Mouse (Mus musculus) MEL (cell line): ENCODE measurements at regions not wholly inside any gene's neighbourhood (a gene's known extent, or its start where the extent isn't known, plus 50 kb on each side); places are given as distances from the start of the nearest gene placed in this dataset.

Experiments used
- DNase-seq: peaks from one replicate; pipeline ENCODE4 v3.0.0; 2011; ENCODE audit warnings: low read depth, low spot score
- H3K27ac ChIP-seq: 2 replicates; pipeline ENCODE4 v1.5.1; 2012; ENCODE audit warnings: low read depth, mild to moderate bottlenecking, control low read depth, low read length, moderate library complexity; ENCODE audit not compliant: control insufficient read depth
- H3K27me3 ChIP-seq, 2 experiments: fragments of 150-350 bp in 1 of 2; sonication (generic) in 1 of 2; 2 replicates each; pipeline ENCODE4 v1.6.1; 2012; ENCODE audit warnings: low read length in 2 of 2, mild to moderate bottlenecking in 2 of 2, improper control_type of control experiment in 1 of 2, moderate library complexity in 1 of 2; ENCODE audit not compliant: insufficient read depth in 2 of 2, control insufficient read depth in 1 of 2
- H3K36me3 ChIP-seq, 2 experiments: 2 replicates each; pipeline ENCODE4 v1.6.1; 2012 to 2014; ENCODE audit warnings: low read length in 2 of 2, improper control_type of control experiment in 1 of 2, inconsistent platforms in 1 of 2, mild to moderate bottlenecking in 1 of 2; ENCODE audit not compliant: insufficient read depth in 2 of 2, control insufficient read depth in 1 of 2
- H3K4me1 ChIP-seq, 2 experiments: fragments of 150-350 bp in 1 of 2; sonication (generic) in 1 of 2; 2 replicates each; pipeline ENCODE4 v1.6.1; 2012; ENCODE audit warnings: low read length in 2 of 2, improper control_type of control experiment in 1 of 2, mild to moderate bottlenecking in 1 of 2; ENCODE audit not compliant: insufficient read depth in 2 of 2, control insufficient read depth in 1 of 2
- H3K4me3 ChIP-seq, 2 experiments: fragments of 150-350 bp in 1 of 2; sonication (generic) in 1 of 2; 2 replicates each; pipeline ENCODE4 v1.5.1; 2012; ENCODE audit warnings: low read depth in 2 of 2, low read length in 2 of 2, mild to moderate bottlenecking in 2 of 2, moderate library complexity in 2 of 2, control low read depth in 1 of 2, improper control_type of control experiment in 1 of 2; ENCODE audit not compliant: control insufficient read depth in 1 of 2, insufficient read depth in 1 of 2
- H3K79me2 ChIP-seq: 2 replicates; pipeline ENCODE4 v1.6.1; 2012; ENCODE audit warnings: mild to moderate bottlenecking, low read length, moderate library complexity; ENCODE audit not compliant: control insufficient read depth, poor library complexity, insufficient read depth
- H3K9ac ChIP-seq: 2 replicates; pipeline ENCODE4 v1.6.1; 2012; ENCODE audit warnings: low read depth, mild to moderate bottlenecking, control low read depth, low read length, moderate library complexity; ENCODE audit not compliant: control insufficient read depth, poor library complexity, severe bottlenecking
- H3K9me3 ChIP-seq: fragments of 150-350 bp; sonication (generic); replicated peaks from 2 replicates; pipeline ENCODE4 v1.6.1; 2012; ENCODE audit warnings: mild to moderate bottlenecking, low read length, improper control_type of control experiment, moderate library complexity; ENCODE audit not compliant: insufficient read depth
- BHLHE40 ChIP-seq: IDR thresholded peaks from 2 replicates; pipeline ENCODE4 v1.6.1; 2012; ENCODE audit warnings: low read depth, mild to moderate bottlenecking, inconsistent platforms, low read length, improper control_type of control experiment, borderline replicate concordance
- CHD1 ChIP-seq: IDR thresholded peaks from 2 replicates; pipeline ENCODE4 v1.6.1; 2012; ENCODE audit warnings: low read depth, mild to moderate bottlenecking, inconsistent platforms, low read length, improper control_type of control experiment
- CHD2 ChIP-seq: IDR thresholded peaks from 2 replicates; pipeline ENCODE4 v1.6.1; 2011; ENCODE audit warnings: low read length, improper control_type of control experiment
- E2F4 ChIP-seq: IDR thresholded peaks from 2 replicates; pipeline ENCODE4 v1.6.1; 2011; ENCODE audit warnings: low read depth, low read length, improper control_type of control experiment, borderline replicate concordance
- GABPA ChIP-seq: IDR thresholded peaks from 2 replicates; pipeline ENCODE4 v1.6.1; 2012; ENCODE audit warnings: low read depth, mild to moderate bottlenecking, inconsistent platforms, low read length, improper control_type of control experiment, moderate library complexity
- GATA1 ChIP-seq: IDR thresholded peaks from 2 replicates; pipeline ENCODE4 v1.6.1; 2011; ENCODE audit warnings: low read depth, low read length, improper control_type of control experiment
- JUND ChIP-seq: IDR thresholded peaks from 2 replicates; pipeline ENCODE4 v1.6.1; 2011; ENCODE audit warnings: low read depth, mild to moderate bottlenecking, improper control_type of control experiment, low read length
- MAZ ChIP-seq: IDR thresholded peaks from 2 replicates; pipeline ENCODE4 v1.6.1; 2012; ENCODE audit warnings: low read depth, mild to moderate bottlenecking, inconsistent platforms, low read length, improper control_type of control experiment
- MYB ChIP-seq: IDR thresholded peaks from 2 replicates; pipeline ENCODE4 v1.6.1; 2011; ENCODE audit warnings: mild to moderate bottlenecking, low read depth, low read length, improper control_type of control experiment
- NRF1 ChIP-seq: IDR thresholded peaks from 2 replicates; pipeline ENCODE4 v1.6.1; 2014; ENCODE audit warnings: low read depth, mild to moderate bottlenecking, inconsistent platforms, low read length, improper control_type of control experiment, moderate library complexity; ENCODE audit not compliant: poor library complexity, insufficient read depth, severe bottlenecking
- SMC3 ChIP-seq: IDR thresholded peaks from 2 replicates; pipeline ENCODE4 v1.6.1; 2011; ENCODE audit warnings: low read depth, low read length, improper control_type of control experiment
- TAL1 ChIP-seq: IDR thresholded peaks from 2 replicates; pipeline ENCODE4 v1.6.1; 2012; ENCODE audit warnings: mild to moderate bottlenecking, inconsistent platforms, low read length, moderate library complexity, mixed read lengths
- TBP ChIP-seq: IDR thresholded peaks from 2 replicates; pipeline ENCODE4 v1.8.0; 2011; ENCODE audit warnings: low read depth, low read length, improper control_type of control experiment
- TCF12 ChIP-seq: IDR thresholded peaks from 2 replicates; pipeline ENCODE4 v1.6.1; 2014; ENCODE audit warnings: low read depth, mild to moderate bottlenecking, inconsistent platforms, low read length, improper control_type of control experiment, moderate library complexity
- ZMIZ1 ChIP-seq: IDR thresholded peaks from 2 replicates; pipeline ENCODE4 v1.6.1; 2012; ENCODE audit warnings: low read depth, mild to moderate bottlenecking, inconsistent platforms, low read length, improper control_type of control experiment, moderate library complexity
- ZNF384 ChIP-seq: IDR thresholded peaks from 2 replicates; pipeline ENCODE4 v1.6.1; 2012; ENCODE audit warnings: low read depth, mild to moderate bottlenecking, inconsistent platforms, low read length, improper control_type of control experiment

- TF ChIP-seq CHD2 (no peak), GABPA (no peak), SMC3 (no peak), TAL1 (no peak), NRF1 (no peak), TCF12 (no peak), GATA1 (no peak), ZMIZ1 (no peak), E2F4 (no peak), BHLHE40 (no peak)
- Histone ChIP-seq H3K27me3 (no peaks in the 10 kb centered on the region; a peak in 1 of 4 replicates), H3K4me3 (no peak overlapping the region), H3K79me2 (no peaks in the 10 kb centered on the region), H3K36me3 (no peaks in the 10 kb centered on the region), H3K27ac (no peak overlapping the region), H3K4me1 (no peaks in the 10 kb centered on the region), H3K9me3 (no peaks in the 10 kb centered on the region), H3K9ac (no peak overlapping the region)
- no peak for DNase-seq
Measured at GRCm38 (mm10) chr13:101594511-101595175, 173.4 kb downstream of the Pik3r1 start.

- Histone ChIP-seq H3K79me2 (no peaks in the 10 kb centered on the region), H3K36me3 (no peaks in the 10 kb centered on the region), H3K4me1 (no peaks in the 10 kb centered on the region), H3K27me3 (no peaks in the 10 kb centered on the region; a peak in 1 of 4 replicates), H3K27ac (no peak overlapping the region), H3K9me3 (no peaks in the 10 kb centered on the region), H3K4me3 (no peak overlapping the region), H3K9ac (no peak overlapping the region)
- DNase-seq = no peak
- no peak for TF ChIP-seq TCF12
- TF ChIP-seq MAZ = no peak
- no peak for TF ChIP-seq CHD2
- no peak for TF ChIP-seq TBP
- TF ChIP-seq CHD1 = no peak
- TF ChIP-seq ZNF384 = no peak
- no peak for TF ChIP-seq MYB
- TF ChIP-seq JUND = no peak
Measured at GRCm38 (mm10) chr13:101592355-101592754, 175.7 kb downstream of the Pik3r1 start.
